Mouse (Mus musculus): Measurements from ENCODE around the gene Rnf150. TPM values are rescaled to one million over a fixed set of nuclear protein-coding genes. Genes with fewer than 3 reads are reported as not detected.
A peak's percentile ranks its signal among the peaks of the same experiment; 100 is the strongest.

Rnf150 gene
- polyA plus RNA-seq, 1 experiment: 1.4 TPM

GRCm38 (mm10) chr8:83062276-83062675 lies 199.1 kb downstream of the Rnf150 start:
- no peak overlapping the region for H3K27ac ChIP-seq (ENCODE audit: control insufficient read depth, insufficient read depth, low read depth, low read length, poor library complexity)
- H3K4me3 ChIP-seq (replicated peaks; ENCODE audit: control insufficient read depth, low read depth, low read length): no peak overlapping the region
- TF ChIP-seq POLR2A (IDR thresholded peaks at IDR 0.05; ENCODE audit: borderline replicate concordance, control insufficient read depth, low read depth, low read length): no peak
- no peak for TF ChIP-seq CTCF (IDR thresholded peaks at IDR 0.05; ENCODE audit: control insufficient read depth, insufficient read depth, low read length)
- H3K4me1 ChIP-seq (ENCODE audit: control insufficient read depth, insufficient read depth, low read length): peaks cover 2% of the 10 kb centered on the region
- WGBS: 67% methylated on average over 5 of the region's 5 CpGs

- Histone ChIP-seq H3K4me1 (ENCODE audit: control insufficient read depth, insufficient read depth, low read length) (peaks cover 2% of the 10 kb centered on the region), H3K4me3 (replicated peaks; ENCODE audit: control insufficient read depth, low read depth, low read length) (no peak overlapping the region), H3K27ac (ENCODE audit: control insufficient read depth, insufficient read depth, low read depth, low read length, poor library complexity) (peak overlapping the region; percentile 64)
- 33% methylated on average over 6 of the region's 6 CpGs for WGBS
- TF ChIP-seq CTCF (IDR thresholded peaks at IDR 0.05; ENCODE audit: control insufficient read depth, insufficient read depth, low read length): no peak
- TF ChIP-seq POLR2A (IDR thresholded peaks at IDR 0.05; ENCODE audit: borderline replicate concordance, control insufficient read depth, low read depth, low read length): no peak
Measured at GRCm38 (mm10) chr8:83064096-83064495, 200.9 kb downstream of the Rnf150 start.

GRCm38 (mm10) chr8:83066076-83066475 lies 202.9 kb downstream of the Rnf150 start:
- Histone ChIP-seq H3K4me1 (ENCODE audit: control insufficient read depth, insufficient read depth, low read length) (peaks cover 2% of the 10 kb centered on the region), H3K4me3 (replicated peaks; ENCODE audit: control insufficient read depth, low read depth, low read length) (no peak overlapping the region), H3K27ac (ENCODE audit: control insufficient read depth, insufficient read depth, low read depth, low read length, poor library complexity) (no peak overlapping the region)
- 69% methylated on average over 6 of the region's 6 CpGs for WGBS
- TF ChIP-seq POLR2A (IDR thresholded peaks at IDR 0.05; ENCODE audit: borderline replicate concordance, control insufficient read depth, low read depth, low read length) (no peak), CTCF (IDR thresholded peaks at IDR 0.05; ENCODE audit: control insufficient read depth, insufficient read depth, low read length) (no peak)

GRCm38 (mm10) chr8:83066846-83067245 lies 203.7 kb downstream of the Rnf150 start:
- H3K4me3 ChIP-seq (replicated peaks; ENCODE audit: control insufficient read depth, low read depth, low read length): no peak overlapping the region
- no peak overlapping the region for H3K27ac ChIP-seq (ENCODE audit: control insufficient read depth, insufficient read depth, low read depth, low read length, poor library complexity)
- TF ChIP-seq POLR2A (IDR thresholded peaks at IDR 0.05; ENCODE audit: borderline replicate concordance, control insufficient read depth, low read depth, low read length) (no peak), CTCF (IDR thresholded peaks at IDR 0.05; ENCODE audit: control insufficient read depth, insufficient read depth, low read length) (no peak)
- peaks cover 2% of the 10 kb centered on the region for H3K4me1 ChIP-seq (ENCODE audit: control insufficient read depth, insufficient read depth, low read length)
- WGBS: 15% methylated on average over 3 of the region's 3 CpGs

- H3K4me1 ChIP-seq (ENCODE audit: control insufficient read depth, insufficient read depth, low read length): peaks cover 2% of the 10 kb centered on the region
- 72% methylated on average over 7 of the region's 7 CpGs for WGBS
Measured at GRCm38 (mm10) chr8:83067906-83068305, 204.8 kb downstream of the Rnf150 start.

GRCm38 (mm10) chr8:83074248-83074647 lies 211.1 kb downstream of the Rnf150 start:
- TF ChIP-seq POLR2A (IDR thresholded peaks at IDR 0.05; ENCODE audit: borderline replicate concordance, control insufficient read depth, low read depth, low read length) (no peak), CTCF (IDR thresholded peaks at IDR 0.05; ENCODE audit: control insufficient read depth, insufficient read depth, low read length) (no peak)
- 61% methylated on average over 3 of the region's 3 CpGs for WGBS
- Histone ChIP-seq H3K4me3 (replicated peaks; ENCODE audit: control insufficient read depth, low read depth, low read length) (no peak overlapping the region), H3K27ac (ENCODE audit: control insufficient read depth, insufficient read depth, low read depth, low read length, poor library complexity) (no peak overlapping the region), H3K4me1 (ENCODE audit: control insufficient read depth, insufficient read depth, low read length) (peaks cover 1% of the 10 kb centered on the region; the same call in 1 of the 2 replicates)

More at GRCm38 (mm10) chr8:83067906-83068305, 204.8 kb downstream of the Rnf150 start:
- no peak overlapping the region for H3K4me3 ChIP-seq (replicated peaks; ENCODE audit: control insufficient read depth, low read depth, low read length)
- no peak overlapping the region for H3K27ac ChIP-seq (ENCODE audit: control insufficient read depth, insufficient read depth, low read depth, low read length, poor library complexity)
- TF ChIP-seq CTCF (IDR thresholded peaks at IDR 0.05; ENCODE audit: control insufficient read depth, insufficient read depth, low read length) (no peak), POLR2A (IDR thresholded peaks at IDR 0.05; ENCODE audit: borderline replicate concordance, control insufficient read depth, low read depth, low read length) (no peak)

GRCm38 (mm10) chr8:83076621-83077020 lies 213.5 kb downstream of the Rnf150 start:
- TF ChIP-seq CTCF (IDR thresholded peaks at IDR 0.05; ENCODE audit: control insufficient read depth, insufficient read depth, low read length): no peak
- TF ChIP-seq POLR2A (IDR thresholded peaks at IDR 0.05; ENCODE audit: borderline replicate concordance, control insufficient read depth, low read depth, low read length): no peak
- Histone ChIP-seq H3K4me3 (replicated peaks; ENCODE audit: control insufficient read depth, low read depth, low read length) (no peak overlapping the region), H3K4me1 (ENCODE audit: control insufficient read depth, insufficient read depth, low read length) (peaks cover 1% of the 10 kb centered on the region; the same call in 1 of the 2 replicates), H3K27ac (ENCODE audit: control insufficient read depth, insufficient read depth, low read depth, low read length, poor library complexity) (no peak overlapping the region)
- WGBS: 74% methylated on average over 1 of the region's 1 CpGs

- H3K27ac ChIP-seq (ENCODE audit: control insufficient read depth, insufficient read depth, low read depth, low read length, poor library complexity): no peak overlapping the region
- 16% methylated on average over 2 of the region's 2 CpGs for WGBS
Measured at GRCm38 (mm10) chr8:83077329-83077728, 214.2 kb downstream of the Rnf150 start.

More at GRCm38 (mm10) chr8:83077329-83077728, 214.2 kb downstream of the Rnf150 start:
- Histone ChIP-seq H3K4me1 (ENCODE audit: control insufficient read depth, insufficient read depth, low read length) (peaks cover 1% of the 10 kb centered on the region; the same call in 1 of the 2 replicates), H3K4me3 (replicated peaks; ENCODE audit: control insufficient read depth, low read depth, low read length) (no peak overlapping the region)
- TF ChIP-seq POLR2A (IDR thresholded peaks at IDR 0.05; ENCODE audit: borderline replicate concordance, control insufficient read depth, low read depth, low read length) (no peak), CTCF (IDR thresholded peaks at IDR 0.05; ENCODE audit: control insufficient read depth, insufficient read depth, low read length) (no peak)
